Mouse (Mus musculus) limb, embryonic 13.5 days (tissue): ENCODE measurements around the gene Sult5a1. TPM values are rescaled to one million over a fixed set of nuclear protein-coding genes. Genes with fewer than 3 reads are reported as not detected.

Experiments used
- ATAC-seq: fragments of 200-750 bp; cut with Nextera tagmentation; 2 replicates; pipeline ENCODE4 v1.8.0; 2017; ENCODE audit warnings: low read depth, moderate number of reproducible peaks, moderate TSS enrichment; ENCODE audit not compliant: low FRiP score
- H3K27ac ChIP-seq: fragments of 300-500 bp; sonication (generic); 2 replicates; pipeline ENCODE4 v1.5.1; 2015; ENCODE audit warnings: inconsistent platforms, mild to moderate bottlenecking, moderate library complexity
- H3K27me3 ChIP-seq: fragments of 300-500 bp; sonication (generic); 2 replicates; pipeline ENCODE4 v1.6.1; 2015; ENCODE audit warnings: mild to moderate bottlenecking, inconsistent platforms
- H3K36me3 ChIP-seq: fragments of 300-500 bp; sonication (generic); 2 replicates; pipeline ENCODE4 v1.6.1; 2015; ENCODE audit warnings: inconsistent platforms, mild to moderate bottlenecking, moderate library complexity
- H3K4me1 ChIP-seq: fragments of 300-500 bp; sonication (generic); 2 replicates; pipeline ENCODE4 v1.6.1; 2015; ENCODE audit warnings: inconsistent platforms
- H3K4me2 ChIP-seq: fragments of 300-500 bp; sonication (generic); replicated peaks from 2 replicates; pipeline ENCODE4 v1.6.1; 2015; ENCODE audit warnings: inconsistent platforms, mild to moderate bottlenecking, moderate library complexity
- H3K4me3 ChIP-seq: fragments of 300-500 bp; sonication (generic); 2 replicates; pipeline ENCODE4 v1.5.1; 2015; ENCODE audit warnings: moderate library complexity, mild to moderate bottlenecking, inconsistent platforms
- H3K9ac ChIP-seq: fragments of 300-500 bp; sonication (generic); 2 replicates; pipeline ENCODE4 v1.6.1; 2015; ENCODE audit warnings: mild to moderate bottlenecking, inconsistent platforms
- H3K9me3 ChIP-seq: fragments of 300-500 bp; sonication (generic); 2 replicates; pipeline ENCODE4 v1.6.1; 2016; ENCODE audit warnings: inconsistent platforms
- WGBS: fragments of 180-500 bp; shearing (Covaris S2); methylation state at CpG from one replicate; pipeline ENCODE4 v1.1.7; 2015; 5-methylcytosine and 5-hydroxymethylcytosine counted together
- polyA plus RNA-seq: library from polyadenylated mRNA; unstranded; fragments of >200 nt; fragmentation: Nextera tagmentation; extraction: Ambion mirVana; gene quantifications from 2 replicates; pipeline ENCODE4 v1.2.1, GENCODE M21; 2015

Gene Sult5a1
- polyA plus RNA-seq, 1 experiment from 2014 or later: 26.1 TPM

DNA sequence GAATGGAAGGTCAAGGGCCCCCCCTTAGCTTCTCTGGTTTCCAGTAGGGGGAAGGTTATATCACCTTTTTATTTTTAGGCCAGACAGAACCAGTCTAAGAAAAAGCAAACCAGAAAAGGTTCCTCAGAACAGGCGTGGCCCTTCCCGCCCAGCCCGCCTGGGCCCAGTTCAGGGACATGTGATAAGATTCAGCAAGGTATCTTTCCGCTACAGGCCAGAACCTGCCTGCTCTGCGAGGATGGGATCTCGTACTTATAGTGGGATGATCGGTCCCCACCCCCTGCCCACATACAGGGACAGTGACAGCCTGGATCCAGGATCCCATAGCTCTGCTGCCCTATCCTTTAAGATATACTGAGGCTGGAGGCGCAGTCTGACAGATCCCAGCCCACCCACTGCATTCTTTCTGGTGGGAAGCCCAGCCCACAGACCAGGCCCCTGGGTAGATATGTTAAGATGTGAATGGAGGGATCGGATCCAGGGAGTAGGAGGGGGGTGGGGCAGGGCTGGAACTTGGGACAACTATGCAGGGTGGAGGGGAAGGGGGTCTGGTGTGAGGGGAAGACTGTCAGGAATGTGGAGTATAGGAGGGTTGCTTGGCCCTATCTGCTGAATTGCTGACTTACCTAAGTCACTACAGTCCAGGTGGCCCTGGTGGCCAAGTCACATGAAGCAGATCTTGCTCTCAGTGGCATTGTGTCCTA lies 1.9 kb downstream of the Sult5a1 start:
- no peak overlapping the region for H3K9ac ChIP-seq
- H3K4me2 ChIP-seq: 0 out of 2 replicates have a peak overlapping the region, but pooled peaks have one; percentile 7
- no peak overlapping the region for H3K27ac ChIP-seq
- no peaks in the 10 kb centered on the region for H3K36me3 ChIP-seq
- H3K27me3 ChIP-seq: no peaks in the 10 kb centered on the region
- H3K4me1 ChIP-seq: peaks cover 25% of the 10 kb centered on the region
- H3K9me3 ChIP-seq: 0 out of 2 replicates have a peak, but pooled peaks cover 2% of the 10 kb centered on the region
- 75% methylated on average over 9 of the region's 9 CpGs for WGBS
- no peak overlapping the region for H3K4me3 ChIP-seq
- peak; percentile 64; the same call in 1 of the 2 replicates for ATAC-seq

DNA sequence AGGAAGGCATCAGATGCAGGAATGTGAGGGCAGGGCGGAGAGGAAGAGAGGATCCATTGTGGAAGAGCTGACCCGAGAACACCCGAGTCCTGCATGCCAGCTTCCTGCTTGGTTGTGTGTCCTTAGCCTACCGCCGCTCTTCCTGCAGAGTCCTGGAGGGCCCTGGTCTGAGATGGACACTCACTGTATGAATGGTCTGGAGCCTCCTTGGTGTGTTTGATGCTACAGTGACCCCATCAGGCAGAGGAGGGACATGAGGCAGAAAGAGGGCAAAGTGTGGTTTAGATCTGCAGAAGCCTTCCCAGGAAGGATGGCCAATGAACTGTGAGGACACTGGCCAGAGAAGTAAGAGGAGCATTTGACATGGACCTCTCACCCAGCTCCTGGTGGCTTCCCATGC lies 2.9 kb downstream of the Sult5a1 start:
- no peak overlapping the region for H3K9ac ChIP-seq
- no peak overlapping the region for H3K27ac ChIP-seq
- no peak for ATAC-seq
- no peak overlapping the region for H3K4me3 ChIP-seq
- no peak overlapping the region for H3K4me2 ChIP-seq
- peaks cover 25% of the 10 kb centered on the region for H3K4me1 ChIP-seq
- H3K36me3 ChIP-seq: no peaks in the 10 kb centered on the region
- H3K9me3 ChIP-seq: 0 out of 2 replicates have a peak, but pooled peaks cover 2% of the 10 kb centered on the region
- H3K27me3 ChIP-seq: no peaks in the 10 kb centered on the region
- 81% methylated on average over 5 of the region's 5 CpGs for WGBS

DNA sequence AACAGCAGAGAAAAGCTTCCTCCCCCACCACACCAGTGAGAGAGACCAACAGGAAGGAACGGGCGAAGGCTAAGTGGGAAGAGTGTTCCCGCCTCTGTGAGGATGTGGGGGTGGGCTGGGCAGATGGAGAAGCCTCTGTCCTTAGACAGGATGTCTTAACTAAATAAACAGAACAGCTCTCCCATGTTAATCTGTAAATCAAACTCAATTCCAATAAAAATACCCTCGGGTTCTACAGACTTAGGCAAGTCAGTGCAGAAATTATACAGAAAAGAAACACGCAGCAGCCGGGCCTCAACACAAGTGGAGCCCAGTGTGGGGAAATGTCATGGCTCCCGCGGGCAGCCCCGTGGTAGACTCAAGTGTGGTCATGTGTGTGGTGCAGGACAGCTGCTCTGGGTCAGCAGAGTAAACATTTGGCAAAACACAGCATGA lies 7.4 kb downstream of the Sult5a1 start:
- Histone ChIP-seq H3K4me3 (no peak overlapping the region), H3K36me3 (no peaks in the 10 kb centered on the region), H3K9me3 (0 out of 2 replicates have a peak, but pooled peaks cover 2% of the 10 kb centered on the region), H3K4me2 (no peak overlapping the region), H3K27ac (no peak overlapping the region), H3K9ac (no peak overlapping the region), H3K4me1 (no peaks in the 10 kb centered on the region), H3K27me3 (no peaks in the 10 kb centered on the region)
- ATAC-seq: no peak
- WGBS: 68% methylated on average over 9 of the region's 9 CpGs

DNA sequence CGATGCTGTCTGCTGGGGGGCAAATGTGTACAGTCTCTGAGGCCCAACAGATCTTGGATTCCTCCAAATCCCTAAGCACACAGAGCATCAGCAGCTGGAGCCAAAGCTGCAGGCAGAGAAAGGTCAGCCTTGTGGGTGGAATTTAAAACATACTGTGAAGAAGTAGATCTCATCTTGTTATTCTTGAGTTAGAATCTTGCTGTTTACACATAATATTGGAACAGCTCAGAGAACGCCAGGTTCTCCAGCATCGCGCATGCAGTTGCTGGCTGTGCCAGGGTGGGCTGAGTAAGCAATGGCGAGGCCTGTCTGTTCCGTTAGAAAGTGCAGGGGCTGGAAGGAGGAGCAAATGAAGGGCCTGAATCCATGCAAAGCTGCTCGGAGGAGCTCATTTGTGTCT lies 11.7 kb downstream of the Sult5a1 start:
- Histone ChIP-seq H3K27me3 (no peaks in the 10 kb centered on the region), H3K4me3 (no peak overlapping the region), H3K27ac (no peak overlapping the region), H3K36me3 (no peaks in the 10 kb centered on the region), H3K9me3 (no peaks in the 10 kb centered on the region), H3K4me1 (peaks cover 9% of the 10 kb centered on the region; the same call in 1 of the 2 replicates), H3K9ac (no peak overlapping the region), H3K4me2 (no peak overlapping the region)
- 82% methylated on average over 7 of the region's 7 CpGs for WGBS
- ATAC-seq: no peak

DNA sequence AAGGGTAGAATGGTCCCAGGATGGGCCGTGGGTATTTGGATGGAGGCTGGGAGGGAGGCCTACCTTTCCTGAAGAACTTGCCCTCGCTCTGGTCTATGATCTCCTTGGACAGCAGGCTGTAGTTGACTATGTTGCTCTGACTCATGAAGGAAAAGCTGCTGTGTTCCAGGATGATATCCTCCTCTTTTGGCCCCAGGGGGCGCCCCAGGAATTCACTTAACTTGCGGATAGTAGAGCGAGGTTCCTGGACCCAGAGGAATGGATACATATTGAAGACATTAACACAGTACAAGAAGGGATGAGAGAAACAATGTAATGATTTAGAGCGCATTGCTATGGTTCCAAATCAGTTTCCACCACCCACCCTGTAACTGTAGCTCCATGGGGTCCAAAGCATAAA lies 12.8 kb downstream of the Sult5a1 start:
- H3K4me1 ChIP-seq: peaks cover 9% of the 10 kb centered on the region; the same call in 1 of the 2 replicates
- no peaks in the 10 kb centered on the region for H3K36me3 ChIP-seq
- WGBS: 55% methylated on average over 6 of the region's 6 CpGs
- no peak overlapping the region for H3K27ac ChIP-seq
- H3K9me3 ChIP-seq: no peaks in the 10 kb centered on the region
- no peak overlapping the region for H3K4me2 ChIP-seq
- no peak for ATAC-seq
- H3K27me3 ChIP-seq: no peaks in the 10 kb centered on the region
- no peak overlapping the region for H3K9ac ChIP-seq
- H3K4me3 ChIP-seq: no peak overlapping the region

DNA sequence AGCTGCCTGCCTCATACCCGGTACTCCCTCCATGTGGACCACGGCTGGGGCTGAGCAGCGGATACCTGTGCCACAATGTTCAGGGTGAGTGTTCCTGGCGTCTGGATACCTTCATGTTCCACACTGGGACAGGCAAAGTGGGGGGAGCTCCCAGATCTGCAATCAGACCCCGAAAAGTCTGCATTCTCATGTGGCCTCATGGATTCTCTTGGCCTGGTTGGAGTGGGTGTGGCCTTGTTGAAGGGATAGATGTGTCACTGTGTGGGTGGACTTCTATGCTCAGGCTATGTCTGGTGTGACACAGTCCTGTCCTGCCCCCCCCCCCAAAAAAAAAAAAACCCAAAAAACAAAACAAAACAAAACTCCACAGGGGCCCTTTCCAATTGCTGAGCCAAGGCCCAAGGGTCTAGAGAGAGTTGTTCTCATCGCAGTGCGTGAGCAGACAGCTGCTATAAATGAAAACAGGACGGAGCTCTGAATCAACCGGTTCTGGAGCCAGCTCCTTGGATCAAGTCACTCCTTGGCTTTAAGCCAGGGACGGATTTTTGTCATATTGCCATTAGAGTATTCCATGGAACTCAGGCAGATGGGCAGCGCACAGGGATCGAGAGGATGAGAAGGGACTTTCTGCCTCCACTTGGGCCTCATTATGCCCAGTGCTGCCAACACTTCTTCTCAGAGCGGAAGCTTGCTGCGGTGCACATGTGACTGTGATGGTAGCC lies 16.2 kb downstream of the Sult5a1 start:
- no peak for ATAC-seq
- peak overlapping the region; percentile 48 for H3K27ac ChIP-seq

DNA sequence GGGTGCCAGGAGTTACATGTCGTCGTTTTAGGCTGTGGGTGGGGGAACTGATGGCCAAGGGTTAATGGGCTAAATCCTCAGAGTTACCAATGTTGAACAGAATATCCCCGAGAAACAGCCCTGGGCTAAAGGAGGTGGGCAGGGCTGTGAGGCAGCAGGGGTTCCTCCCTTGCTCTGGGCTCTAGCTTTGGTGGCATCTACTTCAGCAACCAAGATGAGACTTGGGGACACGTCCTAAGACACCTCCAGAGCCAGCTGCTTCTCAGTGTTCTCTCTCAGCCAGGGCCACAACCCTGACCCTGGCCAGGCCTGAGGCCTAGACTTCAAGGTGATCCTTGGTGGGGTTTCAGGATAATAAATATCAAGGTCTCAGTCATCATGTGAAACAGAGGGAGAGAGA lies 19.4 kb downstream of the Sult5a1 start:
- Histone ChIP-seq H3K9ac (no peak overlapping the region), H3K36me3 (no peaks in the 10 kb centered on the region), H3K27me3 (no peaks in the 10 kb centered on the region), H3K27ac (no peak overlapping the region), H3K4me1 (peaks cover 35% of the 10 kb centered on the region), H3K4me3 (no peak overlapping the region), H3K4me2 (no peak overlapping the region), H3K9me3 (no peaks in the 10 kb centered on the region)
- WGBS: 43% methylated on average over 4 of the region's 4 CpGs
- ATAC-seq: no peak

More for the DNA sequence above, 16.2 kb downstream of the Sult5a1 start:
- H3K4me2 ChIP-seq: no peak overlapping the region
- no peaks in the 10 kb centered on the region for H3K36me3 ChIP-seq
- H3K4me1 ChIP-seq: peaks cover 29% of the 10 kb centered on the region
- no peak overlapping the region for H3K4me3 ChIP-seq
- H3K9me3 ChIP-seq: no peaks in the 10 kb centered on the region
- WGBS: 59% methylated on average over 14 of the region's 14 CpGs
- no peaks in the 10 kb centered on the region for H3K27me3 ChIP-seq
- no peak overlapping the region for H3K9ac ChIP-seq

DNA sequence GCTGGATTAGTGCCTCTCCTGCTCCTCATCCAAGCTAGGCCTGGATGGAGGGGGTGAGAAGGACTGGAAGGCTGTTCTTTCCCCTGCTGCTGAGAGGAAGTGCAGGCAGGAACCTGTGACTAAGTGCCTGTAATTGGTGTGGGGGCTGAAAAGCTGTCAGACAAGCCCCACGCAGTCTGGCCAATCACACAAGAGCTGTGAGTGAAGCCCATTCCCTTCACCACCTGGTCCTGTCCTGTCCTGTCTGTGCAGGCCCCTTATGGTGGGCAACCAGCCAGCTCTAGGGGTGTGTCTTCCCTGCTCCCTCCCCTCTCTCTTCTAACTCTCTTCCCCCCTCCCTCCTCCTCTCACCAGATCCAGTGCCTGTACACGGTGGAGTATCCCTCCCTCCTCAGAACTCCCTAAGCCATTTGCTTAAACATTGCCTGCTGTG lies 20.5 kb downstream of the Sult5a1 start:
- H3K9ac ChIP-seq: peak overlapping the region; percentile 50; the same call in 1 of the 2 replicates
- 0% methylated on average over 2 of the region's 2 CpGs for WGBS
- peak; percentile 95 for ATAC-seq

DNA sequence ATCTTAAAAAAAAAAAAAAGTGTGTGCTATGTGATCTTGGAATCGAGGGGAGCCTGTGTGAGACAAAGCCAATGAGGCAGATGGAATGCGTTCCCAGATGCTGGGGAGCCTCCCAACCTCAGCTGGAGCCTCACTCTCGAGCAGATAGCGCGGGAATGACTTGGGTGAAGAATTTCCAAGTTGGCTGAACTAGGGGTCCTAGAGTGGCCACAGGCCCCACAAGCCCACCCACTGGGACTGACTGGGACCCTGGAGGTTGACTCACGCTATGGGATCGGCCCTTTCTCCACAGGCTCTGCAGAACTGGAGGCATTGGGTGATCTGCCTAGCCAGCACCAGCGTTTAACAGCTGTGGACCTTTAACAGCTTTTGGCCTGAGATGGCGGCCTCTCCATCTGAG lies 21.8 kb downstream of the Sult5a1 start:
- Histone ChIP-seq H3K27me3 (no peaks in the 10 kb centered on the region), H3K27ac (peak overlapping the region; percentile 48; the same call in 1 of the 2 replicates), H3K4me1 (peaks cover 25% of the 10 kb centered on the region), H3K4me2 (no peak overlapping the region), H3K9ac (no peak overlapping the region), H3K4me3 (no peak overlapping the region), H3K9me3 (peaks cover 4% of the 10 kb centered on the region; the same call in 1 of the 2 replicates), H3K36me3 (no peaks in the 10 kb centered on the region)
- ATAC-seq: no peak
- WGBS: 83% methylated on average over 9 of the region's 9 CpGs

More for the DNA sequence above, 20.5 kb downstream of the Sult5a1 start:
- Histone ChIP-seq H3K36me3 (no peaks in the 10 kb centered on the region), H3K4me3 (no peak overlapping the region), H3K27ac (peak overlapping the region; percentile 85), H3K4me2 (0 out of 2 replicates have a peak overlapping the region, but pooled peaks have one; percentile 7), H3K4me1 (peaks cover 35% of the 10 kb centered on the region), H3K9me3 (peaks cover 4% of the 10 kb centered on the region; the same call in 1 of the 2 replicates), H3K27me3 (no peaks in the 10 kb centered on the region)

DNA sequence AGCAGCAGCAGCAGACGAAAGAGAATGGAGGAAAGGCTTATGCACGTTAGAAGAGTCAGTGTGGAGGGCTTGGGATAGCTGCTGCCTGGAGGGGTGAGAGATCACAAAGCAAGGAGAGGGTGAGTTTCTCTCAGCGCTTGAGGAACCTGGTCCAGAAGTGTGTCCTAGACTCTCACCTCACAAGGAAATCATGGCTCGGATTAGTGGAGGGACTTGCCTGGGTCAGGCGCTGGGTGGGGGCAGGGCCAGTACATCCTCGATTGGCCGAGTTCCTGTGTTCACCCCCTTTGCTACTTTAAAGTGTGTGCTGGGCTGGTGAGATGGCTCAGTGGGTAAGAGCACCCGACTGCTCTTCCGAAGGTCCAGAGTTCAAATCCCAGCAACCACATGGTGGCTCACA lies 22.3 kb downstream of the Sult5a1 start:
- Histone ChIP-seq H3K36me3 (no peaks in the 10 kb centered on the region), H3K4me3 (no peak overlapping the region), H3K4me1 (peaks cover 25% of the 10 kb centered on the region), H3K27ac (no peak overlapping the region), H3K9me3 (peaks cover 4% of the 10 kb centered on the region; the same call in 1 of the 2 replicates), H3K9ac (no peak overlapping the region), H3K4me2 (no peak overlapping the region), H3K27me3 (no peaks in the 10 kb centered on the region)
- no peak for ATAC-seq
- 51% methylated on average over 9 of the region's 9 CpGs for WGBS

DNA sequence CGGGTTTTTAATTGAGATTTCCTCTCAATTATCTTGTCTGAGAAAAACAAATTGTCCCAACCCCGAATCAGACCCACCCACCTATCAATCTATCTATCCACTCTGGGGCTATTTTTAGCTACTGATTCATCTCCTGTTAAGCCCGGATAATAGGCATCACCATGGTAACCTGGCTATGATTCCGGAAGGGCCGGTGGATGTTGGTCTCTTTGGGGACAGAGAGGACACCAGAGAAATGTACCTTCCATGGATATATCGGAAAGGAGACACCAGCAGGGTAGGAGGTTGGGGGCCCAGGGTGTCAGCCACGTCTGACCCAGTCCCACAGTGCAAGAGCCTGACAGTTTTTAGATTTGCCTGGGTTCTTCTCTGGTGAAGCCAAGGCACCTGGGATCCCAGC lies 22.7 kb downstream of the Sult5a1 start:
- Histone ChIP-seq H3K4me2 (no peak overlapping the region), H3K27me3 (no peaks in the 10 kb centered on the region), H3K4me3 (no peak overlapping the region), H3K27ac (no peak overlapping the region), H3K4me1 (peaks cover 25% of the 10 kb centered on the region), H3K9me3 (peaks cover 4% of the 10 kb centered on the region; the same call in 1 of the 2 replicates), H3K9ac (no peak overlapping the region), H3K36me3 (no peaks in the 10 kb centered on the region)
- ATAC-seq: no peak
- WGBS: 48% methylated on average over 7 of the region's 7 CpGs

DNA sequence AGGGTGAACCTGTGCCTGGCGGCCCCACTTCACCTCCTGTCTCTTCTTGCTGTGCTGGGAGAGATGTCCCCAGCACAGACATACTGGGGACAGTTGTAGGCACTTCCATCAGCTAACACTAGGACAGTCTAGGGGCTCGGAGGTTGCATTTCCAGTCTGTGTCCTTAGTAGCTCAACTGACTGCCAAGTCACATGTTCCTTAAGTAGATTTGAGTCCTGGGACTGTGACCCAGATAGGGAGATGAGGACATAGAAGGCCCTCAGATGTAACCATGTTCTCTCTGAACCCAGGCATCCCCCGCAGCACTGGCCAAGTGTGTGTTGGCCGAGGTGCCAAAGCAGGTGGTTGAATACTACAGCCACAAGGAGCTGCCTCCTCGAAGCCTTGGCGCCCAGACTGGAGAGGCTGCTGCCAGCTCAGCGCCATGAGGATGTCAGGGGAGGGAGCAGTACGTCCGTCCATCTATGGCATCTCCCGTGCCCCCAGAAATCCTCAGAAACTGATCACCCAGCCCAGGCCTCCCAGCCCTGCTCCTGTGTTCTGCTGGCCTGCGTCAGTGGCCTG lies 23.9 kb downstream of the Sult5a1 start:
- peaks cover 4% of the 10 kb centered on the region; the same call in 1 of the 2 replicates for H3K9me3 ChIP-seq
- no peak overlapping the region for H3K27ac ChIP-seq
- no peaks in the 10 kb centered on the region for H3K27me3 ChIP-seq
- ATAC-seq: no peak
- no peak overlapping the region for H3K4me3 ChIP-seq
- WGBS: 90% methylated on average over 11 of the region's 11 CpGs
- no peak overlapping the region for H3K9ac ChIP-seq
- no peak overlapping the region for H3K4me2 ChIP-seq
- no peaks in the 10 kb centered on the region for H3K36me3 ChIP-seq
- peaks cover 25% of the 10 kb centered on the region for H3K4me1 ChIP-seq
